Mouse (Mus musculus) heart, postnatal 25 days (tissue): ENCODE data around the gene Bzw2. TPM values are rescaled to one million over a fixed set of nuclear protein-coding genes. Genes with fewer than 3 reads are reported as not detected.
A peak's percentile ranks its signal among the peaks of the same experiment; 100 is the strongest.
"Not testable (repeated sequence)": the region's sequence is repeated elsewhere in the genome, so short reads cannot be mapped to it uniquely, and the experiment has no call there.

Experiments used
- DNase-seq: peaks from one replicate; pipeline ENCODE4 v3.0.0; 2022; ENCODE audit warnings: low spot score
- intact Hi-C: fragments of 180-260 bp; cut with DNase I; formaldehyde crosslinking; loops from one replicate; pipeline ENCODE4 v1.15.1; 2025
- total RNA-seq, 2 experiments: library from RNA; stranded (reverse); gene quantifications; 2 replicates each; pipeline ENCODE4 v1.2.3; 2021

Gene Bzw2
- total RNA-seq, result 100 to 1,000 TPM; 181 to 182 TPM

GRCm38 (mm10) chr12:36157638-36158308 is at the start of gene Bzw2:
TSS of gene Bzw2 (minus strand) at chr12:36158080.
- DNase-seq, result peak; percentile 66
- intact Hi-C loops, result loop anchor here (5.0 kb wide), 2 partner anchors 45 to 130 kb away; no protein-coding TSS in a partner anchor

- DNase-seq, result peak; percentile 41
- intact Hi-C loops, result no loop called here
Observed at GRCm38 (mm10) chr12:36207072-36207799, 49.4 kb upstream of the Bzw2 start.

- not testable (repeated sequence) for DNase-seq
Observed at GRCm38 (mm10) chr12:36205579-36206119, 47.8 kb upstream of the Bzw2 start.

GRCm38 (mm10) chr12:36194976-36195375 is 37.1 kb upstream of the Bzw2 start:
- intact Hi-C loops, result loop anchor here (10.0 kb wide), 1 partner anchor 300 kb away; no protein-coding TSS in a partner anchor
- no peak for DNase-seq

More at GRCm38 (mm10) chr12:36205579-36206119, 47.8 kb upstream of the Bzw2 start:
- intact Hi-C loops, result not testable (repeated sequence)

GRCm38 (mm10) chr12:36190343-36190742 is 32.5 kb upstream of the Bzw2 start:
- no peak for DNase-seq
- intact Hi-C loops, result loop anchor here (10.0 kb wide), 1 partner anchor 296 kb away; no protein-coding TSS in a partner anchor

GRCm38 (mm10) chr12:36189610-36190009 is 31.7 kb upstream of the Bzw2 start:
- DNase-seq, result no peak
- intact Hi-C loops, result loop anchor here (10.0 kb wide), 1 partner anchor 295 kb away; no protein-coding TSS in a partner anchor

GRCm38 (mm10) chr12:36187081-36187480 is 29.2 kb upstream of the Bzw2 start:
- no peak for DNase-seq
- intact Hi-C loops, result no loop called here

- DNase-seq, result peak; percentile 19
- intact Hi-C loops, result no loop called here
Observed at GRCm38 (mm10) chr12:36182570-36182969, 24.7 kb upstream of the Bzw2 start.

DNA sequence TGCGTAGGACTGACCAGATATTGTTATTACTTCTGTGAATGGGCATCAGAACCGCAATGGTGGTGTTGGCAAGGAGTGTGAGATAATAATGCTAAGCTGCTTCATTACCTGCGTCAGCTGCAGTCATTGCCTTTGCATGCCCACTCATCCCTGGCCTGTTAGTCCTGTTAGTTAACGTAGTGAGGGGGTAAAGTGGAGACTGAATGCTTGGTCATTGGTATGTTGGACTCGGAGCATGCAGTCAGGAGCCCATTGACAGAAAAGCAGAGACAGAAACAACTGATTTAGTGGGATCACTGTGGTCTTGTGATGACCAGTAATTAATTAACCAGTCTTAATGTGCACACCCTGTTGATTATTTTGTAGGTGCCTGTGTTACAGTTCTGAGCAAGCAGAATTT is 19.3 kb upstream of the Bzw2 start:
- intact Hi-C loops, result no loop called here
- DNase-seq, result no peak

DNA sequence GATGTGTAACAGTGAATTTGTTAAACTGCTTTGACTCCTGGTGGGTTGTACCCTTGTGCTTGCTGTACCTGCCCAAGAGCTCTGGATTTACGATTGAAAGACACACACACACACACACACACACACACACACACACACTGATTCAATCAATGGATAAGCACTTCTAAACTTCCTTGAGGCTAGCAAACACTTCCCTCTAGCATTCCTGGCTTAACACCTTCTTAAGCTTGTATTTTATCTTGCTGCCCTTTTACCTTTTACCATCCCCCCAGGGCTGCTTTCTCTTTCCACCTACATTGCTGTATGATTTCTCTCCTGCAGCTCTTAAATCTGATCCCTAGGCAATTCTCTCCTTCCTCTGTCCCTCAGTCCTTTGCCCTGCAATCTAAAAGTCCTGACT is 7.4 kb upstream of the Bzw2 start:
- intact Hi-C loops, result no loop called here
- no peak for DNase-seq

DNA sequence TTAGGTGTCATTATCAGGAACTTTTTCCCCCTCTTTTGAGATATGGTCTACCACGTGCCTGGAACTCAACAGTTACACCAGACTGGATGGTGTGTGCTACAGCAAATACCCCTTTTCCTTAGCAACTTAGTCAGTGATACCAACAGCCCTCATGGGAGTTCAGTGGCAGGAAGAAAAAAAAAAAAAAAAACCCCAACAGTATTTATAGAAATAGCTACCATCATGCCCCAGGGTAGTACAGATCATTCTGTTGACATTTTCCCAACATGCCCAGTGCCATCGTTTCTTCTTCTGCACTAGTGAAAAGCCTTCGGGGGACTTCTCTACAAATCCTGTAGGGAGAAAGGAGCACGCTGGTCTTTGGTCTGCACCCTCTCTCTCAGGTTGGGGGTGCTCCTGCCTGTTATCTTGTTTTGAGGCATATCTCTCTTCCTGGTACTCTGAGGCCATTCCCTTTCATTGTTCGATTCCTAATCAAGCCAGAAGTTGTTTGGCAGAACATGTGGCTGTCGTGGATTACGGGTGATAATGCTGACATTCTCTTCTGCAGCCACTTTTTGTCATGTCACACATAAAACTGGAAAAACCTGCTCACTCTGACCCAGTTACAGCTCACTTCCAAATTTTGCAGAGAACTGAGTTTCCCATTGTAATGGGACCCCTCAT is 6.4 kb upstream of the Bzw2 start:
- DNase-seq, result no peak
- intact Hi-C loops, result no loop called here

DNA sequence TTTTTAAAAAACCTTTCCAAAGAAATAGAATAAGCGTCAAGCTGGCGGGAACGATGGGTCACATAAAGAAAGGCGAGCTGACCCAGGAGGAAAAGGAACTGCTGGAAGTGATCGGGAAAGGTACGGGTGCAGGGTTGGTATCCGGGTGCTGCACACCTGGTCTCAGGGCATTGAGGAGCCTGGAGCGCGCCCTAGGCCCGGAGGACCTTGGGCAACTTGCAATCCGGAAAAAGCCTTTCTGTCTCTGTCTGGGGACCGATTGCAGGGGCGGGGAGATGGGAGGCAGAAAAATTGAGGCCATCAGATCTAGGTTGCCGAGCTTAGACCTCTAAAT is 609 bp downstream of the Bzw2 start:
- no peak for DNase-seq
- intact Hi-C loops, result loop anchor here (5.0 kb wide), 2 partner anchors 45 to 130 kb away; no protein-coding TSS in a partner anchor

- intact Hi-C loops, result loop anchor here (5.0 kb wide), 2 partner anchors 44 to 129 kb away; no protein-coding TSS in a partner anchor
- peak; percentile 81 for DNase-seq
Observed at GRCm38 (mm10) chr12:36156637-36157303, 1.1 kb downstream of the Bzw2 start, which contains the start of gene Ankmy2. TSS of gene Ankmy2 (plus strand) at chr12:36157114.

GRCm38 (mm10) chr12:36156101-36156636 is 1.7 kb downstream of the Bzw2 start:
- intact Hi-C loops, result loop anchor here (5.0 kb wide), 2 partner anchors 44 to 129 kb away; no protein-coding TSS in a partner anchor
- DNase-seq, result no peak

GRCm38 (mm10) chr12:36155141-36155641 is 2.7 kb downstream of the Bzw2 start:
- intact Hi-C loops, result loop anchor here (5.0 kb wide), 2 partner anchors 43 to 128 kb away; no protein-coding TSS in a partner anchor
- DNase-seq, result no peak

GRCm38 (mm10) chr12:36150737-36151136 is 7.1 kb downstream of the Bzw2 start:
- intact Hi-C loops, result no loop called here
- no peak for DNase-seq

GRCm38 (mm10) chr12:36150265-36150664 is 7.6 kb downstream of the Bzw2 start:
- no peak for DNase-seq
- intact Hi-C loops, result no loop called here

- DNase-seq, result no peak
- intact Hi-C loops, result no loop called here
Observed at GRCm38 (mm10) chr12:36146230-36147011, 11.5 kb downstream of the Bzw2 start.
